Mouse (Mus musculus) kidney, adult 2 months (tissue): ENCODE data around the gene Gm12216. TPM values are rescaled to one million over a fixed set of nuclear protein-coding genes. Genes with fewer than 3 reads are reported as not detected.

Experiments used
- DNase-seq: peaks from one replicate; pipeline ENCODE4 v3.0.0; 2021
- H3K27ac ChIP-seq: fragments of 200-500 bp; 2 replicates; pipeline ENCODE4 v1.5.1; 2012; ENCODE audit warnings: low read depth, low read length, control low read depth, inconsistent platforms; ENCODE audit not compliant: insufficient read depth
- H3K27me3 ChIP-seq: fragments of 200-500 bp; replicated peaks from 2 replicates; pipeline ENCODE4 v1.6.1; 2012; ENCODE audit warnings: mild to moderate bottlenecking, moderate library complexity, low read length, inconsistent platforms; ENCODE audit not compliant: control insufficient read depth, insufficient read depth
- H3K36me3 ChIP-seq: fragments of 200-500 bp; 2 replicates; pipeline ENCODE4 v1.6.1; 2012; ENCODE audit warnings: mild to moderate bottlenecking, moderate library complexity, low read length, inconsistent platforms; ENCODE audit not compliant: control insufficient read depth, insufficient read depth
- H3K4me1 ChIP-seq: fragments of 200-500 bp; 2 replicates; pipeline ENCODE4 v1.6.1; 2011; ENCODE audit warnings: low read length; ENCODE audit not compliant: control insufficient read depth, insufficient read depth
- H3K4me3 ChIP-seq: fragments of 200-500 bp; 2 replicates; pipeline ENCODE4 v1.5.1; 2011; ENCODE audit warnings: mild to moderate bottlenecking, low read depth, low read length, control low read depth; ENCODE audit not compliant: insufficient read depth
- CTCF ChIP-seq: fragments of 200-500 bp; conservative IDR thresholded peaks from 2 replicates; pipeline ENCODE4 v1.5.1; 2011; ENCODE audit warnings: low read depth, mild to moderate bottlenecking, control low read depth, low read length, moderate library complexity, mixed read lengths; ENCODE audit not compliant: insufficient read depth, insufficient read length
- POLR2A ChIP-seq: fragments of 200-500 bp; IDR thresholded peaks from one replicate; pipeline ENCODE4 v1.6.1; 2011; ENCODE audit warnings: low read depth, low read length, control low read depth
- WGBS: fragments of 180-500 bp; shearing (Covaris S2); methylation state at CpG from one replicate; pipeline ENCODE4 v1.1.7; 2018; 5-methylcytosine and 5-hydroxymethylcytosine counted together
- polyA plus RNA-seq: library from polyadenylated mRNA; depleted of rRNA; stranded (reverse); fragments of >200 nt; gene quantifications from 2 replicates; pipeline ENCODE4 v1.2.3, GENCODE M21; 2012

The Gm12216 gene
- polyA plus RNA-seq, 1 experiment: 5.4 TPM

- DNase-seq: no peak
- Histone ChIP-seq H3K4me1 (0 out of 2 replicates have a peak, but pooled peaks cover 4% of the 10 kb centered on the region), H3K27me3 (no peaks in the 10 kb centered on the region), H3K27ac (no peak overlapping the region), H3K4me3 (no peak overlapping the region), H3K36me3 (no peaks in the 10 kb centered on the region)
- 79% methylated on average over 5 of the region's 5 CpGs for WGBS
- TF ChIP-seq POLR2A (no peak), CTCF (no peak)
Measured at GRCm38 (mm10) chr11:53810156-53810555, 48.9 kb downstream of the Gm12216 start.

- TF ChIP-seq POLR2A: no peak
- no peak for TF ChIP-seq CTCF
- Histone ChIP-seq H3K4me3 (no peak overlapping the region), H3K27ac (no peak overlapping the region), H3K36me3 (no peaks in the 10 kb centered on the region), H3K27me3 (no peaks in the 10 kb centered on the region), H3K4me1 (0 out of 2 replicates have a peak, but pooled peaks cover 4% of the 10 kb centered on the region)
- DNase-seq: no peak
- WGBS: 63% methylated on average over 5 of the region's 5 CpGs
Measured at GRCm38 (mm10) chr11:53809354-53809753, 49.7 kb downstream of the Gm12216 start.

DNA sequence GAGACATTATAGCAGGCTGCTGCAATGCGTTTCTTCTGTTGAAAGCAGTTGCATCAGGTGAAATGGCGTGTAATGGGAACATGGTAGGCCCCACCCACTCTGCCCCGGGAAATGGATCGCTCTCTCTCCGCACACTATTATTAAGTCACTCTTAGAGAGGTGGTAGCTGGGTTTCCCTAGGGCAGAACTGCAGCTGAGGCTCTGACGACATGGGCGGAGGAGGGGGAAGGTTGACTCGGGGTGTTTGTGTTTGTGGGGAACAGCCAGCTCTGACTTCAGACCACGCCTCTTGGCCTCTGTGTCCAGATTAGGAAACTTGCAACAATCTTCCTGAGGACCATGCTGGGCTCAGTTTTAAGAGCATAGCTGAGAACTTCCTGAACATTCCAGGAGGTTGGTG lies 53.3 kb downstream of the Gm12216 start:
- 67% methylated on average over 9 of the region's 9 CpGs for WGBS
- H3K27me3 ChIP-seq: no peaks in the 10 kb centered on the region
- no peak for TF ChIP-seq CTCF
- TF ChIP-seq POLR2A: no peak
- 0 out of 2 replicates have a peak, but pooled peaks cover under 1% of the 10 kb centered on the region for H3K4me1 ChIP-seq
- peak; percentile 80 for DNase-seq
- H3K4me3 ChIP-seq: no peak overlapping the region
- H3K27ac ChIP-seq: no peak overlapping the region
- H3K36me3 ChIP-seq: no peaks in the 10 kb centered on the region

DNA sequence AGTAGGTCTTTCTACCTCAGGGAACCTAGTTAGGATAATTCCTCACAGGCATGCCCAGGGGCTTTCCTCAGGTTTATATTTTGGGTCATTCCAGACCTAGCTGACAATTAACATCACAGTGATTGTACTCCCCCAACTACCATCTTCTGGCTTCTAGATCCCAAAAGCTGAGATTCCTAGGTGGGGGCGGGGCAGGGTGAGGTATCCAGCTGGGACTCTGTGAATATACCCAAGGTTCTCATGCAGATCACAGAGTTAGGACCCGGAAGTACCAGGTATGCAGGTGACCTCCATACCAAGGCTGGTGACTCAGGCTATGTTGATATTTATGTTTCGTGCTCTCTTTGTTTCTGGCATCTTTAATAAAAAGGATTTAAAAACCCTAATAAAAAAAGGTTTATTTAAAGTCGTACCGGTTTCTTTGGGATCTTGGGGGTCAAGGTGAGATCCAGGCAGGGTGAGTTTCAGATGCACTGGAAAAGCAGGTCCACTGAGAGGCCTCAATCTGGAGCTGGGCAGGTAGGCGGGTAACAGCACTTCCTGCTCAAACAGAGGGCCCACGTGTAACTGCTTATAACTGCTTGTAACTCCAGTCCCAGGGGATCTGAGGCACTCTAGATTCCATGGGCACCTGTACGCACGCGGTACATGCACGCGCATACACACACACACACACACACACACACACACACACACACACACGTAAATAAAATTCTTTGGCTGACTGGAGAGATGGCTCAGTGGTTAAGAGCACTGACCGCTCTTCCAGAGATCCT lies 54.3 kb downstream of the Gm12216 start:
- no peaks in the 10 kb centered on the region for H3K4me1 ChIP-seq
- no peak for TF ChIP-seq CTCF
- TF ChIP-seq POLR2A: no peak
- WGBS: 86% methylated on average over 14 of the region's 14 CpGs
- H3K27me3 ChIP-seq: no peaks in the 10 kb centered on the region
- H3K4me3 ChIP-seq: no peak overlapping the region
- DNase-seq: no peak
- H3K36me3 ChIP-seq: no peaks in the 10 kb centered on the region
- H3K27ac ChIP-seq: no peak overlapping the region

- Histone ChIP-seq H3K27ac (no peak overlapping the region), H3K4me3 (no peak overlapping the region), H3K36me3 (no peaks in the 10 kb centered on the region), H3K27me3 (no peaks in the 10 kb centered on the region), H3K4me1 (no peaks in the 10 kb centered on the region)
- DNase-seq: no peak
- 75% methylated on average over 6 of the region's 6 CpGs for WGBS
- no peak for TF ChIP-seq CTCF
Measured at GRCm38 (mm10) chr11:53803494-53803893, 55.6 kb downstream of the Gm12216 start.

- peak; percentile 46 for DNase-seq
- H3K4me1 ChIP-seq: no peaks in the 10 kb centered on the region
- H3K27me3 ChIP-seq: no peaks in the 10 kb centered on the region
- no peak overlapping the region for H3K27ac ChIP-seq
- WGBS: 67% methylated on average over 12 of the region's 12 CpGs
- H3K36me3 ChIP-seq: no peaks in the 10 kb centered on the region
- H3K4me3 ChIP-seq: no peak overlapping the region
- TF ChIP-seq CTCF (no peak), POLR2A (no peak)
Measured at GRCm38 (mm10) chr11:53803093-53803492, 56.0 kb downstream of the Gm12216 start.

DNA sequence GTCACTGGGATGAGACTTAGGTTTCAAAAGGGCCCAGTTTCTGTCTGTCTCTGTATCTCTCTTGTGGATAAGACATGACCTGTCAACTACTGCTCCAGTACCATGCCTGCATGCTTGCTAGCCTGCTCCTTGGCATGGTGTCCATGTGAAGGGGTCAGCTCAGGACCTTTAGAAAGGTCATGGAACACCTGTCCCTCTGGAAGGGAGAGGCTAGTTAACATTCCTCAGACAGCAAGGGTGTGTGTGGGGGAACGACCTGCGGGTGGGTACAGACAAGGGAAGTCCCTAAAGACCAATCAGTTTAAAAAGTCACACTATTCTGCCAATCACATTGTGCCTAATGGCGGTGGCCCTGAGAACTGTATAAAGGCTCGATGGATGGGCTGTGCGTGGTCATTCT lies 58.1 kb downstream of the Gm12216 start:
- no peaks in the 10 kb centered on the region for H3K36me3 ChIP-seq
- TF ChIP-seq CTCF: no peak
- no peak for TF ChIP-seq POLR2A
- no peaks in the 10 kb centered on the region for H3K27me3 ChIP-seq
- H3K4me1 ChIP-seq: peaks cover 13% of the 10 kb centered on the region; the same call in 1 of the 2 replicates
- DNase-seq: no peak
- H3K27ac ChIP-seq: no peak overlapping the region
- WGBS: 86% methylated on average over 5 of the region's 5 CpGs
- no peak overlapping the region for H3K4me3 ChIP-seq

DNA sequence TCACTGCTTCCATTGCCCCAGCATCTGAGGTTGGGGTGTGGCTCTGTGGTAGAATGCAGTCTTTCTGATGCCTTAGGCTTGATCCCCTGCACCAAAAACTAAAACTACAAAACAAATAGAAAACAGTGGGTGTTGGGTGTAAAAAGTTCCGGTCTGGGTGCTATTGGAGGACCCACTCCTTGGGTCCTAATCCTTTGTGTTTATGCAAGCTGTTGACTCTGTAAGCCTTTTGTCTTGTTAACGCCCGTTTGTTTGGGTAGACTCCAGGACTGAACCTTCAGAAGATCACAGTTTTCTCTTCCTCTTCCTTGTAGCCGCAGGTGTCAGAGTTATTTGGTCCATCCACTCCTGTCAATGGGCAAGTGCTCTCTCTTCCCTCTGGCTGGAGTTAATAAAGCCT lies 59.0 kb downstream of the Gm12216 start:
- WGBS: 90% methylated on average over 4 of the region's 4 CpGs
- TF ChIP-seq CTCF (no peak), POLR2A (no peak)

More for the DNA sequence above, 59.0 kb downstream of the Gm12216 start:
- peaks cover 21% of the 10 kb centered on the region for H3K4me1 ChIP-seq
- no peak overlapping the region for H3K27ac ChIP-seq
- H3K27me3 ChIP-seq: no peaks in the 10 kb centered on the region
- DNase-seq: no peak
- no peaks in the 10 kb centered on the region for H3K36me3 ChIP-seq
- H3K4me3 ChIP-seq: no peak overlapping the region
